Mouse (Mus musculus) midbrain, embryonic 16.5 days (tissue): ENCODE data around the gene Tlr9. TPM values are rescaled to one million over a fixed set of nuclear protein-coding genes. Genes with fewer than 3 reads are reported as not detected.

Source experiments
- ATAC-seq: fragments of 200-750 bp; cut with Nextera tagmentation; 2 replicates; pipeline ENCODE4 v1.8.0; 2017; ENCODE audit warnings: moderate TSS enrichment
- H3K27ac ChIP-seq: fragments of 300-500 bp; sonication (generic); 2 replicates; pipeline ENCODE4 v1.5.1; 2014; ENCODE audit warnings: mild to moderate bottlenecking, low read length, mixed read lengths
- H3K27me3 ChIP-seq: fragments of 300-500 bp; sonication (generic); 2 replicates; pipeline ENCODE4 v1.6.1; 2014; ENCODE audit warnings: low read depth, low read length, mixed read lengths; ENCODE audit not compliant: control insufficient read depth, insufficient read depth
- H3K36me3 ChIP-seq: fragments of 300-500 bp; sonication (generic); 2 replicates; pipeline ENCODE4 v1.6.1; 2014; ENCODE audit warnings: mild to moderate bottlenecking, low read length, moderate library complexity, mixed read lengths; ENCODE audit not compliant: control insufficient read depth, insufficient read depth
- H3K4me1 ChIP-seq: fragments of 300-500 bp; sonication (generic); 2 replicates; pipeline ENCODE4 v1.6.1; 2014; ENCODE audit warnings: mild to moderate bottlenecking, low read length, mixed read lengths; ENCODE audit not compliant: control insufficient read depth, insufficient read depth
- H3K4me2 ChIP-seq: fragments of 300-500 bp; sonication (generic); 2 replicates; pipeline ENCODE4 v1.6.1; 2014; ENCODE audit warnings: mild to moderate bottlenecking, low read length, mixed read lengths
- H3K4me3 ChIP-seq: fragments of 300-500 bp; sonication (generic); 2 replicates; pipeline ENCODE4 v1.5.1; 2014; ENCODE audit warnings: low read depth, mild to moderate bottlenecking, low read length, moderate library complexity, mixed read lengths
- H3K9ac ChIP-seq: fragments of 300-500 bp; sonication (generic); 2 replicates; pipeline ENCODE4 v1.6.1; 2014; ENCODE audit warnings: low read depth, low read length, mixed read lengths
- H3K9me3 ChIP-seq: fragments of 300-500 bp; sonication (generic); replicated peaks from 2 replicates; pipeline ENCODE4 v1.6.1; 2014; ENCODE audit warnings: mild to moderate bottlenecking, low read length, mixed read lengths; ENCODE audit not compliant: control insufficient read depth, poor library complexity, severe bottlenecking
- WGBS: fragments of 180-500 bp; shearing (Covaris S2); extraction: QIAGEN DNeasy Blood & Tissue Kit; methylation state at CpG from one replicate; pipeline ENCODE4 v1.1.7; 2014; 5-methylcytosine and 5-hydroxymethylcytosine counted together
- polyA plus RNA-seq: library from polyadenylated mRNA; unstranded; fragments of >200 nt; fragmentation: Nextera tagmentation; extraction: Ambion mirVana; gene quantifications from 2 replicates; pipeline ENCODE4 v1.2.1, GENCODE M21; 2015

Gene Tlr9
- polyA plus RNA-seq, 1 experiment from 2014 or later: not detected

DNA sequence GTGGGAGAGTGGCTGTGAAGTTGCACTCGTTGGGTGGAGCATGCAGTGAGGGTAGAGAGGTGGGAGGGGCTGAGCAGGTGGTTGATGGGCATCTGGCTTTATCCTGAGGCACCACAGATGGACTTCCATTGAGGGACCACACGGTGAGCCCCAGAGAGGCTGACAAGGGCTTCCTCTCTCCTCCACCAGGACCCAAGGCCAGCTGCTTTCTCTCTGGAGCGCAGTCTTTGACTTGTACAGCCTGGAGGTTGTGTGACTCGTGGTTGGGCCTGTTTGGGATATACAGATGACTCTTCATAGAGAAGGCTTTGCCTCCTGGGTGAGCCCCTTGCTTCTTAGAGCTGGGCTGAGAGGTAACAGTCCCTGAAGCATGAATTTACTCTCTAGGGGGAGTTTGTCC, 46.0 kb downstream of the Tlr9 start:
- ATAC-seq: no peak
- H3K27ac ChIP-seq: no peak overlapping the region
- H3K36me3 ChIP-seq: no peaks in the 10 kb centered on the region
- no peaks in the 10 kb centered on the region for H3K9me3 ChIP-seq
- no peak overlapping the region for H3K9ac ChIP-seq
- H3K4me2 ChIP-seq: no peak overlapping the region
- no peaks in the 10 kb centered on the region for H3K27me3 ChIP-seq
- WGBS: 50% methylated on average over 4 of the region's 4 CpGs
- no peak overlapping the region for H3K4me3 ChIP-seq
- H3K4me1 ChIP-seq: peaks cover 12% of the 10 kb centered on the region

GRCm38 (mm10) chr9:106269076-106269788, 46.8 kb downstream of the Tlr9 start:
- no peaks in the 10 kb centered on the region for H3K27me3 ChIP-seq
- H3K9me3 ChIP-seq: no peaks in the 10 kb centered on the region
- H3K9ac ChIP-seq: no peak overlapping the region
- H3K36me3 ChIP-seq: no peaks in the 10 kb centered on the region
- H3K4me3 ChIP-seq: no peak overlapping the region
- peak overlapping the region; percentile 82 for H3K27ac ChIP-seq
- H3K4me2 ChIP-seq: no peak overlapping the region
- WGBS: 54% methylated on average over 9 of the region's 9 CpGs
- peaks cover 12% of the 10 kb centered on the region for H3K4me1 ChIP-seq
- ATAC-seq: peak; percentile 37; the same call in 1 of the 2 replicates

GRCm38 (mm10) chr9:106269879-106270278, 47.5 kb downstream of the Tlr9 start:
- Histone ChIP-seq H3K4me3 (no peak overlapping the region), H3K4me2 (no peak overlapping the region), H3K27ac (peak overlapping the region; percentile 82), H3K27me3 (no peaks in the 10 kb centered on the region), H3K4me1 (peaks cover 12% of the 10 kb centered on the region), H3K9me3 (no peaks in the 10 kb centered on the region), H3K9ac (no peak overlapping the region), H3K36me3 (no peaks in the 10 kb centered on the region)
- 10% methylated on average over 2 of the region's 2 CpGs for WGBS
- peak; percentile 88 for ATAC-seq

GRCm38 (mm10) chr9:106270656-106271055, 48.3 kb downstream of the Tlr9 start:
- Histone ChIP-seq H3K27me3 (no peaks in the 10 kb centered on the region), H3K36me3 (no peaks in the 10 kb centered on the region), H3K9me3 (no peaks in the 10 kb centered on the region), H3K4me3 (no peak overlapping the region), H3K4me2 (no peak overlapping the region), H3K9ac (no peak overlapping the region), H3K27ac (no peak overlapping the region), H3K4me1 (peaks cover 12% of the 10 kb centered on the region)
- ATAC-seq: no peak
- WGBS: 84% methylated on average over 4 of the region's 4 CpGs

DNA sequence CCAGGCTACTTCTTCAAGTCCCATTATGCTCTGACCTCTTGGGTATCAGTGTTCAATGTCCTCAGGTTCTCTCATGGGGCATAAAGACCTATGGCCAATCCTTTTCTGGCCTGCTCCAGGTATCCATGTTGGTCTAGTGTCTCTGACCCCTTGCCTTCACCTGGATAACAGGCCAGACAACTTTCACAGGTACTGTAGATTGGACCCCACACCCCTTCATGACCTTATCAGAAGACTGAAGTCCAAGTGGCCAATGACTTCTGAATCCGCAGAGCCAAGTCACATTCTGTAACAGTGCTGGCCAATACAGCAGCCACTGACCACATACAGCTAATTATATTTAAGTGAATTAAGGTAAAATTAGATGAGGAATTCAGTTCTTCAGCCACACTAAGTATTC, 49.9 kb downstream of the Tlr9 start:
- Histone ChIP-seq H3K4me1 (peaks cover 12% of the 10 kb centered on the region), H3K27me3 (no peaks in the 10 kb centered on the region), H3K4me3 (no peak overlapping the region), H3K36me3 (no peaks in the 10 kb centered on the region), H3K9me3 (no peaks in the 10 kb centered on the region), H3K4me2 (no peak overlapping the region), H3K27ac (no peak overlapping the region), H3K9ac (no peak overlapping the region)
- no peak for ATAC-seq
- whole genome bisulfite sequencing: 92% methylated on average over 1 of the region's 1 CpGs

DNA sequence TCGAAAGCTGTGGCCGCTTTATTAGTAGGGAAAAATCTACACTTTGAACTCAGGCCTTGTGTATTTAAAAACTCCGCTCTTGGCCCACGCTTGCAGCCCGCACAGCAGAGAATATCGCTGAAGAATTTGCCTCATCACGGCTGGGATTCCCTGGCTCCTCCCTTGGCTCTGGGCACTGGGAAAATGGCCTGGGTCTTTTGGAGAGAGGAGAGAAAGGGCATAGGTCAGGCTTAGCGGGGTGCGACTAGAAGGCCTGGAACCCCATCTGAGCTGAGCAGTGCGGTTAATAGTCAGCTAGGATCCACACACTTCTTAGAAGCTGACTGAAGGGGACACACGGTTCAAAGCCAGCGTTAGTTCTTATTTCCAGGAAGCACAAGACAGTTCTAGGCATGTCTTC, 50.9 kb downstream of the Tlr9 start:
- no peak for ATAC-seq
- Histone ChIP-seq H3K4me1 (peaks cover 12% of the 10 kb centered on the region), H3K27ac (no peak overlapping the region), H3K27me3 (no peaks in the 10 kb centered on the region), H3K9me3 (no peaks in the 10 kb centered on the region), H3K4me3 (no peak overlapping the region), H3K9ac (no peak overlapping the region), H3K36me3 (no peaks in the 10 kb centered on the region), H3K4me2 (no peak overlapping the region)
- 81% methylated on average over 12 of the region's 12 CpGs for WGBS

DNA sequence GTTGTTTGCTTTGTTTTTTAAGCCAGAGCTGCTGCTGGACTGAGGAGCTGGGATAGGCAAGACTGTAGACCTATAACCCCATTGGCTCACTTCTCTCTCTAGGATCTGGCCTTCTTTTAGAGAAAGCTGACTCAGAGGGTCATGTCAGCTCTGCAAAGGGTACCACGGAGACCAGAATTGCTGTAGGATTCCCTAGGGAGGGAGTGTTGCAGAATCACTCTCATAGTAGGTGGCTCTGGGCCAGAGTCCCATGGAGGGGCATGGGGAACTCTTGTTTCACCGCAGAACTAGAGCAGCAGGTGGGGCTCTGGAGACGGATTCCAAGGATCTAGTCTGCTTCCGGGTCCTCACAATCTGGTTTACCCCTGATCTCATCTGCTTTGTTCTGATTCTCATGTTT, 51.4 kb downstream of the Tlr9 start:
- no peak for ATAC-seq
- Histone ChIP-seq H3K27me3 (no peaks in the 10 kb centered on the region), H3K4me1 (peaks cover 12% of the 10 kb centered on the region), H3K27ac (no peak overlapping the region), H3K9me3 (no peaks in the 10 kb centered on the region), H3K9ac (no peak overlapping the region), H3K4me3 (no peak overlapping the region), H3K36me3 (no peaks in the 10 kb centered on the region), H3K4me2 (no peak overlapping the region)
- WGBS: 69% methylated on average over 4 of the region's 4 CpGs

DNA sequence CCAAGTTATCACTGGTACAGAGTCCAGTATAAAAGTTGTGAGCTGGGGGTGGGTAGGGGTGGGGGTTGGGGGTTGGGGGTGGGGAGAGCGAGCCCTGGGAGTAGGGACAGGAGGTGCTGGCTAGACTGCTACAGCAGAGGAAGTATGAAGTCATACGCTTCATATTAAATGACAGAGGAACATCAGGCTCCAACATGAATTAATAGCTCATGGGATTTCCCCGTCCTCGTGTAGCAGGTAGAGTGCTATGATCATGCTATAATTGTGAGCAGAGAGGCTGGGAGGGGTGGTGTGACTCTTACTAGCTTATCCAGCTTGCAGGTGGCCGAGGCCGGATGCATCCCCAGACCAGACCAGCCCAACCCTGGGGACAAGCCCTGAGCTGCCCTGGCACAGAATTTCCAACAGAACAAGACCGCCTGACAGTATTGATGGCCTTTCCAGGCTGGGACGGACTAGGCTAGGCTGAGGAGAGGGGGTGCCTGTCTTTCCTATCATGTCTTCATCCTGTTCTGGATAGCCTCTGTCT, 52.3 kb downstream of the Tlr9 start:
- no peak overlapping the region for H3K4me3 ChIP-seq
- 86% methylated on average over 8 of the region's 8 CpGs for WGBS
- ATAC-seq: no peak
- H3K9ac ChIP-seq: no peak overlapping the region
- no peak overlapping the region for H3K4me2 ChIP-seq
- no peak overlapping the region for H3K27ac ChIP-seq
- no peaks in the 10 kb centered on the region for H3K27me3 ChIP-seq
- no peaks in the 10 kb centered on the region for H3K36me3 ChIP-seq
- no peaks in the 10 kb centered on the region for H3K9me3 ChIP-seq
- peaks cover 9% of the 10 kb centered on the region for H3K4me1 ChIP-seq

- no peaks in the 10 kb centered on the region for H3K9me3 ChIP-seq
- H3K27me3 ChIP-seq: no peaks in the 10 kb centered on the region
- H3K27ac ChIP-seq: no peak overlapping the region
- ATAC-seq: no peak
- WGBS: 76% methylated on average over 1 of the region's 1 CpGs
- H3K9ac ChIP-seq: no peak overlapping the region
- H3K4me2 ChIP-seq: no peak overlapping the region
- H3K4me3 ChIP-seq: no peak overlapping the region
- no peaks in the 10 kb centered on the region for H3K36me3 ChIP-seq
- H3K4me1 ChIP-seq: peaks cover 7% of the 10 kb centered on the region; the same call in 1 of the 2 replicates
Observed at GRCm38 (mm10) chr9:106275806-106276205, 53.4 kb downstream of the Tlr9 start.
